Mouse (Mus musculus): ENCODE measurements around the gene Steap4. TPM values are rescaled to one million over a fixed set of nuclear protein-coding genes. Genes with fewer than 3 reads are reported as not detected.

Gene Steap4
- not detected for total RNA-seq (2023)

DNA sequence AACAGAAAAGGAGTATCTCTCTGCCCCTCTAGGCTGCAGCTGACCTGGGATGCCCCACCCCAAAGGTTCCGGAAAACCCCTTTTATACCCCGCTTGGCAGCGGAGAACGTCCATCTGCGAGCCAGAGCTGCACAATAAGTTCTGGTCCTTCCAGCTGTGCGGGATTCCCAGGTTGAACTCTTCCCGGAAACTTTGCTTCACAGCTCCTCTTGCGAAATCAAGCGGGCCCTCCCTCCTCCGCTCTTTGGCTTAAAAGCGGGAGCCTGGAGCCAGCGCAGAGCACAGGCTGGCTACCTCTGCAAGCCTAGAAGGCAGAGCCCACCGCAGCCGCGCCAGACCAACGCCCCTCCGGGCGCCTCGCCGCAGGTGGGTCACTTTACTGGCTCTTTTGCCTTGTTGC, at the start of gene Steap4:
Gene Steap4 (plus strand): TSS at position 282 of the 400 bp plus-strand sequence.

Other genes starting within 250 kb of the Steap4 start
- 100 to 1,000 TPM; 267 to 288 TPM for gene Sri, start 85.6 kb downstream of the Steap4 start, total RNA-seq (2023)